Mouse (Mus musculus): ENCODE results near the gene Pola2. TPM values are rescaled to one million over a fixed set of nuclear protein-coding genes. Genes with fewer than 3 reads are reported as not detected.

The Pola2 gene
- polyA plus RNA-seq, 2 experiments: 60.9 to 63.0 TPM

DNA sequence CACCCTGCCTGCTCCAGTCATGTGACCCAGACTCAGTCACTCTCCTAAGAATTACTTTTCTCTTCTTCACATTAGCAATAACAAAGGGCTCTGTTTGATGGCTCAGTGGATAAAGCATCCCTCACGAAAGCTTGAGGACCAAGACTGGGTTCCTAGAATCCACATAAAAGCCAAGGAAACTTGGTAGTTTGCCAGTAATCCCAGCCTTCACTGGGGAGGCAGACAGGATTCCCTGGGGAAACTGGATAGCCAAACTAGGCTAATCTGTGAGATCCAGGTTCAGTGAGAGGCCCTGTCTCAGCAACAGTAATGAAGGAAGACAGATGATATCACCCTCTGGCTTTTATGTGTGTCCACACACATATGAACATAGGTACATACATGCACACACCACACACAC is 26.9 kb upstream of the Pola2 start:
- H3K9ac ChIP-seq (replicated peaks): no peak overlapping the region
- H3K4me3 ChIP-seq (ENCODE audit: insufficient read depth in 1 of 2, low read depth in 2 of 2, low read length in 2 of 2): no peak overlapping the region
- ATAC-seq (ENCODE audit: insufficient read depth) (no peak), DNase-seq (ENCODE audit: low read depth in 3 of 3, low spot score in 3 of 3) (no peak)
- no peaks in the 10 kb centered on the region for H3K27me3 ChIP-seq (ENCODE audit: control insufficient read depth, insufficient read depth, low read length)
- peaks cover 3 to 19% of the 10 kb centered on the region in 2 experiments; a peak in 3 of 4 replicates for H3K4me1 ChIP-seq (replicated peaks; ENCODE audit: control insufficient read depth in 2 of 2, insufficient read depth in 2 of 2, low read length in 1 of 2)
- H3K9me3 ChIP-seq (ENCODE audit: control insufficient read depth, low read length): no peaks in the 10 kb centered on the region
- H3K36me3 ChIP-seq (replicated peaks; ENCODE audit: control insufficient read depth, insufficient read depth, low read depth): peaks cover 33% of the 10 kb centered on the region
- no peak overlapping the region for H3K27ac ChIP-seq
- WGBS (ENCODE audit: insufficient replicate concordance): 67% methylated on average over 1 of the region's 1 CpGs
- TF ChIP-seq EP300 (IDR thresholded peaks at IDR 0.05; ENCODE audit: low read depth) (no peak), CTCF (IDR thresholded peaks at IDR 0.05; ENCODE audit: low read depth) (no peak)
- H3K4me2 ChIP-seq (ENCODE audit: low read depth): no peak overlapping the region

DNA sequence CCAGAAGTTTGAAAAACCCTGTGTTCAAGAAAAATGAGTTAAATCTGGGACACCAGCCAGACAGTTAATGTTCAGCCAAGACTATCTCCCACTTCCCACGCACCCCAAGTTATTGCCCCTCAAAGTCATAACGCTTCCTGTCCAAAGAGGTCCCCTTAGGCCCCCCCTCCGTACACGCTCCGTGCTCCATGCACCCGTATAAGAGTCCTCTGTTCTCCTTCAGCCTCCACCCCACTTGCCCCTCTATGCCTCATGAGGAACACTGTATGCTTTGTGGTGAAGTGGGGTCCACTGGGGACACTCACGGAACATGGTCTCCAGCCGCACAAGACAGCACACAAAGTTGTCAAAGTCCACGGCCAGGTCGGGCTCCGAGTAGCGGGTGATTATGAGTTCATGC is 26.0 kb upstream of the Pola2 start:
- Histone ChIP-seq H3K9me3 (ENCODE audit: control insufficient read depth, low read length) (no peaks in the 10 kb centered on the region), H3K9ac (replicated peaks) (no peak overlapping the region), H3K4me1 (replicated peaks; ENCODE audit: control insufficient read depth in 2 of 2, insufficient read depth in 2 of 2, low read length in 1 of 2) (peaks cover 3 to 19% of the 10 kb centered on the region in 2 experiments; a peak in 3 of 4 replicates), H3K27me3 (ENCODE audit: control insufficient read depth, insufficient read depth, low read length) (no peaks in the 10 kb centered on the region), H3K4me2 (ENCODE audit: low read depth) (no peak overlapping the region), H3K27ac (no peak overlapping the region), H3K4me3 (ENCODE audit: insufficient read depth in 1 of 2, low read depth in 2 of 2, low read length in 2 of 2) (no peak overlapping the region), H3K36me3 (replicated peaks; ENCODE audit: control insufficient read depth, insufficient read depth, low read depth) (peaks cover 33% of the 10 kb centered on the region)
- TF ChIP-seq EP300 (IDR thresholded peaks at IDR 0.05; ENCODE audit: low read depth): no peak
- no peak for TF ChIP-seq CTCF (IDR thresholded peaks at IDR 0.05; ENCODE audit: low read depth)
- 86% methylated on average over 12 of the region's 12 CpGs for WGBS (ENCODE audit: insufficient replicate concordance)
- ATAC-seq (ENCODE audit: insufficient read depth) (no peak), DNase-seq (ENCODE audit: low read depth in 3 of 3, low spot score in 3 of 3) (no peak)

DNA sequence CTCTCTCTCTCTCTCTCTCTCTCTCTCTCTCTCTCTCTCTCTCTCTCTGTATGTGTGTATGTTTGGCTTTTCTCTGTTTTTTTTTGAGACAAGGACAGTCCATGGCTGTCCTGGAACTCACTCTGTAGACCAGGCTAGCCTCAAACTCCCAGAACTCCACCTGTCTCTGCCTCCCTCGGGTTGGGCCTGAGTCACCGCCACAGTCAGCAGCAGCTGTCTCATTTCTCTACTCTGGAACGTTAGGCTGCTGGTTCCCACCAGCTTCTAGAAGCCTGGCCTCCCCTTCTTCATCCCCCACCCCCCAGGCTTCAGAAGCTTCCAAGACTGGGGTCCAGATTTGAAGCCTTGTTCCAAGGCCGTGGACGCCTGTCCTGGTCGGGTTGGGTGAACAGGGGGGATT is 25.6 kb upstream of the Pola2 start:
- peaks cover 3 to 19% of the 10 kb centered on the region in 2 experiments; a peak in 3 of 4 replicates for H3K4me1 ChIP-seq (replicated peaks; ENCODE audit: control insufficient read depth in 2 of 2, insufficient read depth in 2 of 2, low read length in 1 of 2)
- no peak overlapping the region for H3K4me3 ChIP-seq (ENCODE audit: insufficient read depth in 1 of 2, low read depth in 2 of 2, low read length in 2 of 2)
- H3K4me2 ChIP-seq (ENCODE audit: low read depth): no peak overlapping the region
- ATAC-seq (ENCODE audit: insufficient read depth) (no peak), DNase-seq (ENCODE audit: low read depth in 3 of 3, low spot score in 3 of 3) (no peak)
- H3K27ac ChIP-seq: no peak overlapping the region
- WGBS (ENCODE audit: insufficient replicate concordance): 55% methylated on average over 6 of the region's 6 CpGs
- TF ChIP-seq CTCF (IDR thresholded peaks at IDR 0.05; ENCODE audit: low read depth) (no peak), EP300 (IDR thresholded peaks at IDR 0.05; ENCODE audit: low read depth) (no peak)
- peaks cover 29% of the 10 kb centered on the region for H3K36me3 ChIP-seq (replicated peaks; ENCODE audit: control insufficient read depth, insufficient read depth, low read depth)
- H3K9ac ChIP-seq (replicated peaks): no peak overlapping the region
- no peaks in the 10 kb centered on the region for H3K27me3 ChIP-seq (ENCODE audit: control insufficient read depth, insufficient read depth, low read length)
- no peaks in the 10 kb centered on the region for H3K9me3 ChIP-seq (ENCODE audit: control insufficient read depth, low read length)

DNA sequence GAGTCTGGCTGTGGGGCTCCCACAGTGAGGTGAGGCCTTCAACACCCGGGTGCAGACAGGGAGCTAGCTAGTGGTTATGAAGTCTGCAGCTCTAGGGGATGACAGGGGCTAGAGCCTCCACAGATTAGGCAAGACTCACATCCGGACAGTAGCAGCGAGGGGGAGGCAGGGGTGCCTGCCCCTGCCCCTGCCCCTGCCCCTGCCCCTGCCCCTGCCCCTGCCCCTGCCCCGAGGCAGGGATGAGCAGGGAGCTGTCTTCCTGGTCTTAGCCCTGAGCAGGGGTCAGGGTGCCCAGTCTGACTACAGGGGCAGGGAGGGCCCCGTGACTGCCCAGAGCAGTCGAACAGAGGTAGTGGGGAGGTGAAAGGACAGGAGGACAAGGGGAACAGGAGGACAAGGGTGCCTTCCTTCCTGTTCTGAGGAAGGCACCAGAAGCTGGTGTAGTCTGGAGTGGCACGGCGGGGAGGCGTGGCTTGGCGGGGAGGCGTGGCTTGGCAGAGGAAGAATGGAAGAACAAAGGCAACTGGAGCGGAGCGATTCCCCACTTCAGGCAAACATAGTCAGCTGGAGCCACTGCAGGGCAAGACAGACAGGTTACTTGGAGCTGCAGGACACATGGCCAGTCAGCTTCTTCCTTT is 24.9 kb upstream of the Pola2 start:
- TF ChIP-seq CTCF (IDR thresholded peaks at IDR 0.05; ENCODE audit: low read depth) (no peak), EP300 (IDR thresholded peaks at IDR 0.05; ENCODE audit: low read depth) (no peak)
- ATAC-seq (ENCODE audit: insufficient read depth) (peak; percentile 48), DNase-seq (ENCODE audit: low read depth in 3 of 3, low spot score in 3 of 3) (peak in 1 of 3 experiments; percentile 16)
- H3K27ac ChIP-seq: no peak overlapping the region
- peaks cover 22% of the 10 kb centered on the region for H3K36me3 ChIP-seq (replicated peaks; ENCODE audit: control insufficient read depth, insufficient read depth, low read depth)
- H3K4me1 ChIP-seq (replicated peaks; ENCODE audit: control insufficient read depth in 2 of 2, insufficient read depth in 2 of 2, low read length in 1 of 2): peaks cover 3 to 19% of the 10 kb centered on the region in 2 experiments; a peak in 3 of 4 replicates
- 6% methylated on average over 13 of the region's 13 CpGs for WGBS (ENCODE audit: insufficient replicate concordance)
- H3K27me3 ChIP-seq (ENCODE audit: control insufficient read depth, insufficient read depth, low read length): no peaks in the 10 kb centered on the region
- peak overlapping the region; percentile 32; the same call in 1 of the 2 replicates for H3K4me2 ChIP-seq (ENCODE audit: low read depth)
- no peak overlapping the region for H3K4me3 ChIP-seq (ENCODE audit: insufficient read depth in 1 of 2, low read depth in 2 of 2, low read length in 2 of 2)
- no peak overlapping the region for H3K9ac ChIP-seq (replicated peaks)
- H3K9me3 ChIP-seq (ENCODE audit: control insufficient read depth, low read length): no peaks in the 10 kb centered on the region

DNA sequence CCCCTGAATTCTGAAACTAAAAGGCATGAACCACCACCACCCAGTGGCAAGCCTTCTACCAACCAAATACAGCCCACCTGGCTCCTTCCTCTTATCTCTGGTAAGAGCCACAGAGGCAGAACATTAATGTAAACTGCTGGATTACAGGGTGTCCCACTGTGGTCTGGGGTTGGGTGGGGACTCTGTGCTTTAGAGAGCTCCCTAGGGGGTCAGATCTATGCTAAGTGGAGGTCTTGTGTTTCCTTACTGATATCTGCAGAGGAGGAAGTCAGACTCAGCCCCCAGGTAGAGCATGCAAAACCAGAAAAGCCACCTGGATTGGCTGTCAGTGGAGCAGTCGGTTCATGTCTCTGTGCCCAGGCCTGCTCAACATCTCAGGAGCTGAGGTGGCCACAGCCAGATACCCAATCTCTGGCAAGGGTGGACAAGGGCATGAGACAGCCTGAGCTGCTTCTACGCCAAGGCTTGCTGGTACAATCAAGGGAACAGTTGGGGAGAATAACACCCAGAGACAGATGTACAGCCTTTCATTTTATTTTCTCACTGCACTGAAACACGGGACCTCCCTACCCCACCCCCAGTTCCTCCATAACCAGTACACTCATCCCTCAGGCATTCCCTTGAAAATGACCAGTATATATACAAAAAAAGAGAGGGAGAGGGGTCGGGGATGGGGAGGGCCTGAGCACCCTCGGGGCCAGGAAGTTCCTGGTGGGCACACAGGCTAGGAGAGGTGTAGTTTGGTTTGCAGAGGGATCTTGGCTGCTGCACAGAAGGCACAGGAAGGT is 24.2 kb upstream of the Pola2 start:
- Histone ChIP-seq H3K9ac (replicated peaks) (no peak overlapping the region), H3K27ac (no peak overlapping the region), H3K4me2 (ENCODE audit: low read depth) (no peak overlapping the region), H3K9me3 (ENCODE audit: control insufficient read depth, low read length) (no peaks in the 10 kb centered on the region), H3K27me3 (ENCODE audit: control insufficient read depth, insufficient read depth, low read length) (no peaks in the 10 kb centered on the region), H3K4me3 (ENCODE audit: insufficient read depth in 1 of 2, low read depth in 2 of 2, low read length in 2 of 2) (no peak overlapping the region), H3K36me3 (replicated peaks; ENCODE audit: control insufficient read depth, insufficient read depth, low read depth) (peaks cover 16% of the 10 kb centered on the region), H3K4me1 (replicated peaks; ENCODE audit: control insufficient read depth in 2 of 2, insufficient read depth in 2 of 2, low read length in 1 of 2) (peaks cover 3 to 19% of the 10 kb centered on the region in 2 experiments; a peak in 3 of 4 replicates)
- TF ChIP-seq CTCF (IDR thresholded peaks at IDR 0.05; ENCODE audit: low read depth) (no peak), EP300 (IDR thresholded peaks at IDR 0.05; ENCODE audit: low read depth) (no peak)
- ATAC-seq (ENCODE audit: insufficient read depth) (no peak), DNase-seq (ENCODE audit: low read depth in 3 of 3, low spot score in 3 of 3) (no peak)
- 30% methylated on average over 5 of the region's 5 CpGs for WGBS (ENCODE audit: insufficient replicate concordance)

Measured in liver, embryonic 14.5 days (tissue).